Mouse (Mus musculus) heart, embryonic 15.5 days (tissue): Measurements from ENCODE around the gene Itga3. TPM values are rescaled to one million over a fixed set of nuclear protein-coding genes. Genes with fewer than 3 reads are reported as not detected.
A peak's percentile ranks its signal among the peaks of the same experiment; 100 is the strongest.

Experiments
- ATAC-seq: fragments of 200-750 bp; cut with Nextera tagmentation; replicated peaks from 2 replicates; pipeline ENCODE4 v1.8.0; 2017; ENCODE audit warnings: low read depth, moderate TSS enrichment; ENCODE audit not compliant: insufficient number of reproducible peaks, insufficient read depth, low FRiP score
- H3K27ac ChIP-seq: fragments of 300-500 bp; sonication (generic); 2 replicates; pipeline ENCODE4 v1.5.1; 2015; ENCODE audit warnings: mild to moderate bottlenecking, inconsistent platforms
- H3K27me3 ChIP-seq: fragments of 300-500 bp; sonication (generic); 2 replicates; pipeline ENCODE4 v1.6.1; 2015; ENCODE audit warnings: inconsistent platforms
- H3K36me3 ChIP-seq: fragments of 300-500 bp; sonication (generic); 2 replicates; pipeline ENCODE4 v1.6.1; 2015; ENCODE audit warnings: mild to moderate bottlenecking, inconsistent platforms
- H3K4me1 ChIP-seq: fragments of 300-500 bp; sonication (generic); replicated peaks from 2 replicates; pipeline ENCODE4 v1.6.1; 2015; ENCODE audit warnings: inconsistent platforms
- H3K4me2 ChIP-seq: fragments of 300-500 bp; sonication (generic); 2 replicates; pipeline ENCODE4 v1.6.1; 2015; ENCODE audit warnings: inconsistent platforms, mild to moderate bottlenecking, moderate library complexity
- H3K4me3 ChIP-seq: fragments of 300-500 bp; sonication (generic); 2 replicates; pipeline ENCODE4 v1.5.1; 2015; ENCODE audit warnings: mild to moderate bottlenecking, inconsistent platforms
- H3K9ac ChIP-seq: fragments of 300-500 bp; sonication (generic); 2 replicates; pipeline ENCODE4 v1.6.1; 2015; ENCODE audit warnings: mild to moderate bottlenecking, inconsistent platforms
- H3K9me3 ChIP-seq: fragments of 300-500 bp; sonication (generic); replicated peaks from 2 replicates; pipeline ENCODE4 v1.6.1; 2016; ENCODE audit warnings: inconsistent platforms
- WGBS: fragments of 180-500 bp; shearing (Covaris S2); methylation state at CpG from one replicate; pipeline ENCODE4 v1.1.7; 2015; ENCODE audit warnings: mixed read lengths; 5-methylcytosine and 5-hydroxymethylcytosine counted together
- polyA plus RNA-seq: library from polyadenylated mRNA; unstranded; fragments of >200 nt; fragmentation: Nextera tagmentation; extraction: Ambion mirVana; gene quantifications from 2 replicates; pipeline ENCODE4 v1.2.1, GENCODE M21; 2015

The Itga3 gene
- polyA plus RNA-seq, 1 experiment from 2014 or later: 9.7 TPM

GRCm38 (mm10) chr11:95095596-95095995 lies 19.0 kb upstream of the Itga3 start:
- H3K4me3 ChIP-seq: no peak overlapping the region
- 81% methylated on average over 10 of the region's 10 CpGs for WGBS
- no peaks in the 10 kb centered on the region for H3K36me3 ChIP-seq
- no peak overlapping the region for H3K27ac ChIP-seq
- H3K9ac ChIP-seq: no peak overlapping the region
- no peaks in the 10 kb centered on the region for H3K9me3 ChIP-seq
- no peak for ATAC-seq
- no peak overlapping the region for H3K4me2 ChIP-seq
- no peaks in the 10 kb centered on the region for H3K27me3 ChIP-seq
- peaks cover 22% of the 10 kb centered on the region for H3K4me1 ChIP-seq

GRCm38 (mm10) chr11:95093077-95093476 lies 16.5 kb upstream of the Itga3 start:
- no peaks in the 10 kb centered on the region for H3K9me3 ChIP-seq
- no peak overlapping the region for H3K9ac ChIP-seq
- H3K27me3 ChIP-seq: no peaks in the 10 kb centered on the region
- H3K4me3 ChIP-seq: no peak overlapping the region
- H3K4me2 ChIP-seq: no peak overlapping the region
- peaks cover 36% of the 10 kb centered on the region for H3K4me1 ChIP-seq
- ATAC-seq: no peak
- no peaks in the 10 kb centered on the region for H3K36me3 ChIP-seq
- no peak overlapping the region for H3K27ac ChIP-seq
- 40% methylated on average over 5 of the region's 5 CpGs for WGBS

DNA sequence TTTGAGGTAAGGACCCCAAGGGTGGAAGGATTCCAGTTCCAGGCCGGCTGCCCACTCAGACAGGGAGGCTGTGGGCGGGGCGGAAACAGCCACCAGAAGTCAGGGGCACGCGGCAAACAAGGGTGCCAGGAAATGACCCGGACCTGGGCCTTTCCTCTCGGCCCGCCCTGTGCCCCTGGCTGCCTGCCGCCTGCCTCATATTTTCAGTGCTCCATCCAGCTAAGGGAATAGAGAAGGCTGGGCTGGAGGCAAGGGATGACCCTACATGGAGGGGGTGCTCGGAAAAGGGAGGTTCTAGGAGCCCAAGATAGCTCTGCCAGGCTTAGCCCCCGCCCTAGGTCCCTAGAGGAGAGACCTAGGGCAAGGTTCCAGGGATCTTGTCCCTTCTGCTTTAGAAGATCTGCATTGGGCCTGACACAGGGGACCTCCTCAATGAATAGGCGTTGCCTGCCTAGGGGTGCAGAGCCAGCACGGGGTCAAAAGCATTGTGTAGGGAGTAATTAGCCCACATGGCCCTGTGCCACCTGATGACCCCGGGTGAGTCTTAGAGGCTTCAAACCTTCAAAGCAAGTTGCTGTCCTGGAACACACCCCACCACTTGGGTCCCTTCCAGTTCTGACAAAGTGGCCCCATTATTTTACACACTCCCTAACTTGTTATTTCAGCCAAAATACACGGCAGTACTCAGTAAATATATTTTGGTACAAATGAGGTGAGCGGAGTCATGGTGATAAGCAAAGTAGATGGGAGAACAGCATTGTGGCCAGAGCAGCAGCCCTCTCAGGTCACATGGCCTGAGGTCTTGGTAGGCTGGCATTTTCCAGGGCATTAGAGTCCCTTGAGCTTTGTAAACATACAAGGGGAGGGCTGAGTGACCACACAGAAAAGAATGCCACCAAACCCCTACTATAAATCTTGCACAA lies 12.5 kb upstream of the Itga3 start:
- no peak for ATAC-seq
- H3K4me2 ChIP-seq: no peak overlapping the region
- 64% methylated on average over 16 of the region's 16 CpGs for WGBS
- H3K9me3 ChIP-seq: no peaks in the 10 kb centered on the region
- H3K27ac ChIP-seq: no peak overlapping the region
- H3K27me3 ChIP-seq: no peaks in the 10 kb centered on the region
- no peak overlapping the region for H3K4me3 ChIP-seq
- H3K36me3 ChIP-seq: no peaks in the 10 kb centered on the region
- peaks cover 37% of the 10 kb centered on the region for H3K4me1 ChIP-seq
- H3K9ac ChIP-seq: no peak overlapping the region

- ATAC-seq: no peak
- 50% methylated on average over 7 of the region's 7 CpGs for WGBS
- no peaks in the 10 kb centered on the region for H3K9me3 ChIP-seq
- H3K27me3 ChIP-seq: no peaks in the 10 kb centered on the region
- no peak overlapping the region for H3K4me3 ChIP-seq
- no peak overlapping the region for H3K27ac ChIP-seq
- H3K4me2 ChIP-seq: no peak overlapping the region
- H3K36me3 ChIP-seq: no peaks in the 10 kb centered on the region
- H3K4me1 ChIP-seq: peaks cover 37% of the 10 kb centered on the region
- no peak overlapping the region for H3K9ac ChIP-seq
Measured at GRCm38 (mm10) chr11:95088286-95088685, 11.7 kb upstream of the Itga3 start.

- 40% methylated on average over 17 of the region's 17 CpGs for WGBS
- no peak overlapping the region for H3K4me2 ChIP-seq
- no peak for ATAC-seq
- no peak overlapping the region for H3K4me3 ChIP-seq
- no peaks in the 10 kb centered on the region for H3K9me3 ChIP-seq
- peaks cover 34% of the 10 kb centered on the region for H3K4me1 ChIP-seq
- H3K9ac ChIP-seq: no peak overlapping the region
- H3K36me3 ChIP-seq: no peaks in the 10 kb centered on the region
- H3K27ac ChIP-seq: no peak overlapping the region
- no peaks in the 10 kb centered on the region for H3K27me3 ChIP-seq
Measured at GRCm38 (mm10) chr11:95087301-95088228, 11.0 kb upstream of the Itga3 start.

- Histone ChIP-seq H3K36me3 (no peaks in the 10 kb centered on the region), H3K9ac (no peak overlapping the region), H3K4me3 (no peak overlapping the region), H3K27ac (no peak overlapping the region), H3K4me1 (peaks cover 34% of the 10 kb centered on the region), H3K27me3 (no peaks in the 10 kb centered on the region), H3K9me3 (no peaks in the 10 kb centered on the region), H3K4me2 (no peak overlapping the region)
- WGBS: 56% methylated on average over 5 of the region's 5 CpGs
- ATAC-seq: no peak
Measured at GRCm38 (mm10) chr11:95086229-95086628, 9.6 kb upstream of the Itga3 start.

GRCm38 (mm10) chr11:95085710-95086109 lies 9.1 kb upstream of the Itga3 start:
- H3K4me2 ChIP-seq: no peak overlapping the region
- H3K9ac ChIP-seq: no peak overlapping the region
- H3K4me3 ChIP-seq: no peak overlapping the region
- 0 out of 2 replicates have a peak, but pooled peaks have one; percentile 12 for ATAC-seq
- no peaks in the 10 kb centered on the region for H3K9me3 ChIP-seq
- no peaks in the 10 kb centered on the region for H3K36me3 ChIP-seq
- H3K27me3 ChIP-seq: no peaks in the 10 kb centered on the region
- no peak overlapping the region for H3K27ac ChIP-seq
- WGBS: 24% methylated on average over 5 of the region's 5 CpGs
- H3K4me1 ChIP-seq: peaks cover 34% of the 10 kb centered on the region

GRCm38 (mm10) chr11:95084811-95085382 lies 8.3 kb upstream of the Itga3 start:
- 55% methylated on average over 5 of the region's 5 CpGs for WGBS
- H3K27me3 ChIP-seq: no peaks in the 10 kb centered on the region
- no peak overlapping the region for H3K9ac ChIP-seq
- no peak overlapping the region for H3K4me2 ChIP-seq
- ATAC-seq: no peak
- H3K4me3 ChIP-seq: no peak overlapping the region
- peaks cover 42% of the 10 kb centered on the region for H3K4me1 ChIP-seq
- H3K27ac ChIP-seq: no peak overlapping the region
- H3K9me3 ChIP-seq: no peaks in the 10 kb centered on the region
- no peaks in the 10 kb centered on the region for H3K36me3 ChIP-seq

GRCm38 (mm10) chr11:95084175-95084574 lies 7.6 kb upstream of the Itga3 start:
- 41% methylated on average over 4 of the region's 4 CpGs for WGBS
- no peak overlapping the region for H3K4me2 ChIP-seq
- no peak overlapping the region for H3K27ac ChIP-seq
- no peaks in the 10 kb centered on the region for H3K9me3 ChIP-seq
- no peak for ATAC-seq
- no peak overlapping the region for H3K9ac ChIP-seq
- H3K4me3 ChIP-seq: no peak overlapping the region
- H3K4me1 ChIP-seq: peaks cover 45% of the 10 kb centered on the region
- no peaks in the 10 kb centered on the region for H3K27me3 ChIP-seq
- no peaks in the 10 kb centered on the region for H3K36me3 ChIP-seq

GRCm38 (mm10) chr11:95082896-95083295 lies 6.3 kb upstream of the Itga3 start:
- no peaks in the 10 kb centered on the region for H3K9me3 ChIP-seq
- H3K4me2 ChIP-seq: no peak overlapping the region
- no peak overlapping the region for H3K9ac ChIP-seq
- no peak for ATAC-seq
- H3K27me3 ChIP-seq: peaks cover 3% of the 10 kb centered on the region; the same call in 1 of the 2 replicates
- H3K27ac ChIP-seq: no peak overlapping the region
- no peaks in the 10 kb centered on the region for H3K36me3 ChIP-seq
- WGBS: 81% methylated on average over 7 of the region's 7 CpGs
- H3K4me3 ChIP-seq: no peak overlapping the region
- H3K4me1 ChIP-seq: peaks cover 48% of the 10 kb centered on the region

DNA sequence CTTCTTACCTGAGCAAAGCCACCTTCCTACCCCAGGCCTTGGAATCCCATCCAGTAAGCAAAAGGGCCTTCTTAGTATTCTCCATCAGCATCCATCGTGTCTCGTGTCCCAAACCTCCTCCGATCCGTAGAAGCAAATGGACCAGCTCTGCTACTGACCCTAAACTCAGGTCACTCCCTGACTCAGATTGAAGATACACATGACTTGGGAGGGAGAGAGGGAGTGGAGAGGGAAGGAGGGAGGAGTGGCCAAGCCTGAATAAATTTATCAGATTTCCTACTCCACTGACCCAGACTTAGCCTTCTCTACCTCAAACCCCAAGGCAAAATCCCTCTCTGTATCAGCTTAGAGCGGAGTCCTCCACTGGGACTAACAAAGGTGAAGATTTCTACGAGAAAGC lies 4.2 kb upstream of the Itga3 start:
- H3K9ac ChIP-seq: no peak overlapping the region
- ATAC-seq: no peak
- no peaks in the 10 kb centered on the region for H3K9me3 ChIP-seq
- no peaks in the 10 kb centered on the region for H3K36me3 ChIP-seq
- H3K4me1 ChIP-seq: peaks cover 51% of the 10 kb centered on the region
- 79% methylated on average over 6 of the region's 6 CpGs for WGBS
- no peak overlapping the region for H3K4me3 ChIP-seq
- H3K27ac ChIP-seq: no peak overlapping the region
- H3K27me3 ChIP-seq: peaks cover 7% of the 10 kb centered on the region; the same call in 1 of the 2 replicates
- H3K4me2 ChIP-seq: no peak overlapping the region
